Mouse (Mus musculus) intestine, embryonic 16.5 days (tissue): ENCODE results near the gene Fam124a. TPM values are rescaled to one million over a fixed set of nuclear protein-coding genes. Genes with fewer than 3 reads are reported as not detected.

Source experiments
- ATAC-seq: fragments of 200-750 bp; cut with Nextera tagmentation; 2 replicates; pipeline ENCODE4 v1.8.0; 2017; ENCODE audit warnings: moderate TSS enrichment, moderate library complexity
- H3K27ac ChIP-seq: fragments of 300-500 bp; sonication (generic); 2 replicates; pipeline ENCODE4 v1.5.1; 2014; ENCODE audit warnings: mild to moderate bottlenecking, low read length
- H3K27me3 ChIP-seq: fragments of 300-500 bp; sonication (generic); replicated peaks from 2 replicates; pipeline ENCODE4 v1.6.1; 2014; ENCODE audit warnings: low read length, control low read depth, mixed read lengths; ENCODE audit not compliant: control insufficient read depth, insufficient read depth
- H3K36me3 ChIP-seq: fragments of 300-500 bp; sonication (generic); 2 replicates; pipeline ENCODE4 v1.6.1; 2014; ENCODE audit warnings: low read length, control low read depth; ENCODE audit not compliant: control insufficient read depth, insufficient read depth
- H3K4me1 ChIP-seq: fragments of 300-500 bp; sonication (generic); 2 replicates; pipeline ENCODE4 v1.6.1; 2014; ENCODE audit warnings: low read length, control low read depth, mixed read lengths; ENCODE audit not compliant: control insufficient read depth, insufficient read depth
- H3K4me2 ChIP-seq: fragments of 300-500 bp; sonication (generic); 2 replicates; pipeline ENCODE4 v1.6.1; 2014; ENCODE audit warnings: low read depth, low read length, control low read depth
- H3K4me3 ChIP-seq: fragments of 300-500 bp; sonication (generic); 2 replicates; pipeline ENCODE4 v1.5.1; 2014; ENCODE audit warnings: mild to moderate bottlenecking, low read length
- H3K9ac ChIP-seq: fragments of 300-500 bp; sonication (generic); 2 replicates; pipeline ENCODE4 v1.6.1; 2014; ENCODE audit warnings: low read depth, low read length
- H3K9me3 ChIP-seq: fragments of 300-500 bp; sonication (generic); 2 replicates; pipeline ENCODE4 v1.6.1; 2016; ENCODE audit warnings: low read length, control low read depth; ENCODE audit not compliant: control insufficient read depth
- WGBS: fragments of 180-500 bp; shearing (Covaris S2); extraction: QIAGEN DNeasy Blood & Tissue Kit; methylation state at CpG from one replicate; pipeline ENCODE4 v1.1.7; 2014; 5-methylcytosine and 5-hydroxymethylcytosine counted together
- polyA plus RNA-seq: library from polyadenylated mRNA; unstranded; fragments of >200 nt; fragmentation: Nextera tagmentation; extraction: Ambion mirVana; gene quantifications from 2 replicates; pipeline ENCODE4 v1.2.1, GENCODE M21; 2015

The Fam124a gene
- polyA plus RNA-seq, 1 experiment from 2014 or later = 5.0 TPM

GRCm38 (mm10) chr14:62602271-62602670, 46.7 kb downstream of the Fam124a start:
- Histone ChIP-seq H3K27ac (peak overlapping the region; percentile 39; the same call in 1 of the 2 replicates), H3K4me3 (no peak overlapping the region), H3K27me3 (no peaks in the 10 kb centered on the region), H3K36me3 (no peaks in the 10 kb centered on the region), H3K9ac (no peak overlapping the region), H3K4me1 (no peaks in the 10 kb centered on the region), H3K9me3 (no peaks in the 10 kb centered on the region), H3K4me2 (no peak overlapping the region)
- ATAC-seq = peak; percentile 33; the same call in 1 of the 2 replicates
- 71% methylated on average over 1 of the region's 1 CpGs for WGBS

DNA sequence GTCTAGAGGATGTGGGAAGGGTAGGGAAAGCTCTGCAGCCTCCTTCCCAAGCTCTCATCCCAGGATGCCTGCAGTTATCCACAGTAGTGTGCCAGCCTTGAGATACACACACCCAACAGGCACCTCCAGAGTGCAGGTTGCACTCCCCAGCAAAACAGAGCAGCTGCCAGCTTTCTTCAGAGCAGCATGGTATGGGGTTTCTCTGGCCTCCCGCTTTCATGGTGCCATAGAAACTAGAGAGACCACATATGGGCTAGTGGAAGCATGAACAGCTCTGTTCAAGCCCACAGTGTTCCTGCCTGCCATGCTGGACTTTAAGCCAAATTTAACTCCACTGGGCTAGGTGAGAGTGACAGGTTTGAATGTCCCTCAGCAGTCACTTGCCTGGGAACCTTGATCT, 47.3 kb downstream of the Fam124a start:
- 88% methylated on average over 1 of the region's 1 CpGs for WGBS
- Histone ChIP-seq H3K9ac (no peak overlapping the region), H3K4me3 (no peak overlapping the region), H3K4me2 (no peak overlapping the region), H3K27me3 (no peaks in the 10 kb centered on the region), H3K9me3 (no peaks in the 10 kb centered on the region), H3K36me3 (no peaks in the 10 kb centered on the region), H3K4me1 (no peaks in the 10 kb centered on the region), H3K27ac (0 out of 2 replicates have a peak overlapping the region, but pooled peaks have one; percentile 39)
- ATAC-seq = no peak

GRCm38 (mm10) chr14:62607791-62608196, 52.3 kb downstream of the Fam124a start:
- Histone ChIP-seq H3K27me3 (no peaks in the 10 kb centered on the region), H3K9ac (no peak overlapping the region), H3K9me3 (no peaks in the 10 kb centered on the region), H3K27ac (no peak overlapping the region), H3K4me2 (no peak overlapping the region), H3K36me3 (no peaks in the 10 kb centered on the region), H3K4me1 (no peaks in the 10 kb centered on the region), H3K4me3 (no peak overlapping the region)
- WGBS = 75% methylated on average over 8 of the region's 8 CpGs
- ATAC-seq = no peak

DNA sequence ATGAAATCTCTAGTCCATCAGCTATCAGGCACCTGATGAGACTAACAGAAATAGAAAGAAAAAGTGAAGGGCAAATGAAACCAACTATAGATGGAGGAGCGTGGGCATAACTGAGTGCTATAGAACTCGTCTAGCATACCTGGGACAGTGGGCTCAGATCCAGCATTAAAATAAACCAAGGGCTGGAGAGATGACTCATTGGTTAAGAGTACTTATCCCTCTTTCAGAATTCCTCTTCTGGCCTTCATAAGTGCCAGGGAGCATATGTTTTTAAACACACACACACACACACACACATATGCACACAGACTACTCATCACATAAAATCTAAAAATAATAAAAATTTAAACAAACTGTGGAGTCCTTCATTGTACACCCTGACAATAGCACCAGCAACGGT, 54.4 kb downstream of the Fam124a start:
- H3K4me1 ChIP-seq = no peaks in the 10 kb centered on the region
- H3K27ac ChIP-seq = no peak overlapping the region
- H3K9me3 ChIP-seq = no peaks in the 10 kb centered on the region
- no peaks in the 10 kb centered on the region for H3K36me3 ChIP-seq
- no peak overlapping the region for H3K4me2 ChIP-seq
- H3K9ac ChIP-seq = no peak overlapping the region
- ATAC-seq = no peak
- H3K4me3 ChIP-seq = no peak overlapping the region
- no peaks in the 10 kb centered on the region for H3K27me3 ChIP-seq
- 69% methylated on average over 3 of the region's 3 CpGs for WGBS

- Histone ChIP-seq H3K27me3 (no peaks in the 10 kb centered on the region), H3K27ac (no peak overlapping the region), H3K9me3 (no peaks in the 10 kb centered on the region), H3K36me3 (no peaks in the 10 kb centered on the region), H3K4me1 (no peaks in the 10 kb centered on the region), H3K4me2 (no peak overlapping the region), H3K4me3 (no peak overlapping the region), H3K9ac (no peak overlapping the region)
- no peak for ATAC-seq
- 84% methylated on average over 3 of the region's 3 CpGs for WGBS
Measured at GRCm38 (mm10) chr14:62622393-62622792, 66.9 kb downstream of the Fam124a start.

GRCm38 (mm10) chr14:62627951-62628350, 72.4 kb downstream of the Fam124a start:
- Histone ChIP-seq H3K36me3 (no peaks in the 10 kb centered on the region), H3K9me3 (no peaks in the 10 kb centered on the region), H3K4me1 (no peaks in the 10 kb centered on the region), H3K27ac (no peak overlapping the region), H3K4me3 (no peak overlapping the region), H3K9ac (no peak overlapping the region), H3K4me2 (no peak overlapping the region), H3K27me3 (no peaks in the 10 kb centered on the region)
- WGBS = 85% methylated on average over 5 of the region's 5 CpGs
- ATAC-seq = no peak

DNA sequence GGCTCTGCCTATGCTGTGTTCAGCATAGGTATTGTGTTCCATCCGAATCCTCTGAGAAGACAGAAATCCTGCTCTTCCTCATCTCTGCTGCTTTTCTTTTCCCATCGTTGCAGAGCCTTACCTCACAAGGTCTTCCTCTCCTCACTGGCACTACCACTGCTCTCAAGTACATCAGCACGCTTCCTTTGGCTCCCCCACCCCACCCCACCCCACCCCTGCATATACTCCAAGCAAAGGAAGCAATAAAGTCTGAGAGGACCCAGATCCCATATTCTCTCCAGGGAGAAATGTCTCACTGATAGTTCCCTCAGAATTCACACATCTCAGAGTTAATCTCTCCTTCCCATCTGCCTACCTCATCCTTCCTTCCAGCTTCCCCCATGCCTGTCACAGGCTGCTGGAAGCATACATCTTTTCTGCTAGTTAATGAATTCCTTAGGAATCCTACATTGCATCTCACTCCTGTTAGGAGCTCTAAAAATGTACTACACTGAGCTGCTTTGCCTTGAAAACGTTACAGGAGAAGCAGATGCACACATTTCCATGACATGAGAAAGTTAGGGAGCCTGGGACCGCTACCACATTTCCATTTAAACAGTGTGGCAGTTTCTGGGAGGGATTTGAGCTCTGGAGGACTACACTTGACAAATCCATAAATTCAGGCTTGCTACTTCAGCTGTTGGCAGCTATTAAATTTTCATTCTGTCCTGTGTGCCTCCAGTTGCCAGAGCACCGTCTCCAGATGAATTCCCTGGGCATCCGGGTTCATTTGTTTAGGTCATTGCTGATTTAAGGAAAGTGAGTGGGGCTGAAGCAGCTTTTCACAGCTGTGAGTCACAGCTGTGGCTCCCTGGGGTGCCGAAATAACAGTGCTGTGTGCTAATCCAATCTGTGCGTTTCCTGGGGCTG, 82.2 kb downstream of the Fam124a start:
- Histone ChIP-seq H3K4me2 (0 out of 2 replicates have a peak overlapping the region, but pooled peaks have one; percentile 6), H3K4me1 (peaks cover 5% of the 10 kb centered on the region; the same call in 1 of the 2 replicates), H3K4me3 (no peak overlapping the region), H3K9ac (0 out of 2 replicates have a peak overlapping the region, but pooled peaks have one; percentile 19), H3K36me3 (no peaks in the 10 kb centered on the region), H3K9me3 (no peaks in the 10 kb centered on the region), H3K27ac (peak overlapping the region; percentile 20), H3K27me3 (no peaks in the 10 kb centered on the region)
- WGBS = 24% methylated on average over 9 of the region's 9 CpGs
- ATAC-seq = no peak

- no peak overlapping the region for H3K27ac ChIP-seq
- no peaks in the 10 kb centered on the region for H3K36me3 ChIP-seq
- ATAC-seq = no peak
- WGBS = 39% methylated on average over 6 of the region's 6 CpGs
- H3K4me1 ChIP-seq = peaks cover 5% of the 10 kb centered on the region; the same call in 1 of the 2 replicates
- no peaks in the 10 kb centered on the region for H3K9me3 ChIP-seq
- H3K9ac ChIP-seq = no peak overlapping the region
- H3K4me2 ChIP-seq = 0 out of 2 replicates have a peak overlapping the region, but pooled peaks have one; percentile 6
- no peak overlapping the region for H3K4me3 ChIP-seq
- no peaks in the 10 kb centered on the region for H3K27me3 ChIP-seq
Measured at GRCm38 (mm10) chr14:62638345-62638702, 82.8 kb downstream of the Fam124a start.

DNA sequence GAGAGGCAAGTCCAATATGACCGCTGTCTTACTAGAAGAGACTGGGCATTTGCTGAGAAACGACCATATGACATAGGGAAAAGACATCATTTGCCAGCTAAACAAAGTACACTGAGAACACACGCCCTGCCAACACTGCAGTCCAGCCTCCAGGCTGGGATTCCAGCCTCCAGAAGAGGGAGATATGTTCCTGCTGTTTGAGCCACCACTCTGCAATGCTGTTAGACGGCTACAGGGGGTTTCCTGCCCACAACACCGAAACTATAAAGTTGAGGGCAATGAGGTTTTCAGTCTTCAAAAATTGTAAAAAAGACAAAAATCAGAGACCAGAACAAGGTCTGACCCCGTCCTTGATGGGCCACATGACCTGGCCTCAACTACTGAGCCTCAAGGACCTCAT, 83.6 kb downstream of the Fam124a start:
- WGBS = 65% methylated on average over 6 of the region's 6 CpGs
- H3K9ac ChIP-seq = no peak overlapping the region
- H3K4me3 ChIP-seq = no peak overlapping the region
- H3K4me2 ChIP-seq = no peak overlapping the region
- H3K9me3 ChIP-seq = no peaks in the 10 kb centered on the region
- peaks cover 5% of the 10 kb centered on the region; the same call in 1 of the 2 replicates for H3K4me1 ChIP-seq
- no peak overlapping the region for H3K27ac ChIP-seq
- H3K36me3 ChIP-seq = no peaks in the 10 kb centered on the region
- no peaks in the 10 kb centered on the region for H3K27me3 ChIP-seq
- ATAC-seq = no peak
